Mouse (Mus musculus): ENCODE results near the gene Adh5. TPM values are rescaled to one million over a fixed set of nuclear protein-coding genes. Genes with fewer than 3 reads are reported as not detected.

The Adh5 gene
- polyA plus RNA-seq, 1 experiment from 2014 or later = 237 TPM

GRCm38 (mm10) chr3:138493668-138494067, 50.8 kb downstream of the Adh5 start:
- no peak for ATAC-seq (ENCODE audit: insufficient number of reproducible peaks, insufficient read depth, low FRiP score, low TSS enrichment)
- 85% methylated on average over 3 of the region's 3 CpGs for WGBS
- no peaks in the 10 kb centered on the region for H3K36me3 ChIP-seq

GRCm38 (mm10) chr3:138494565-138494964, 51.7 kb downstream of the Adh5 start:
- 40% methylated on average over 1 of the region's 1 CpGs for WGBS
- Histone ChIP-seq H3K4me2 (replicated peaks) (no peak overlapping the region), H3K27ac (no peak overlapping the region), H3K9me3 (no peaks in the 10 kb centered on the region), H3K4me1 (no peaks in the 10 kb centered on the region), H3K4me3 (no peak overlapping the region), H3K27me3 (no peaks in the 10 kb centered on the region), H3K9ac (no peak overlapping the region), H3K36me3 (no peaks in the 10 kb centered on the region)
- ATAC-seq (ENCODE audit: insufficient number of reproducible peaks, insufficient read depth, low FRiP score, low TSS enrichment) = no peak

More at GRCm38 (mm10) chr3:138493668-138494067, 50.8 kb downstream of the Adh5 start:
- Histone ChIP-seq H3K4me2 (replicated peaks) (no peak overlapping the region), H3K4me3 (no peak overlapping the region), H3K9ac (no peak overlapping the region), H3K27ac (no peak overlapping the region), H3K9me3 (no peaks in the 10 kb centered on the region), H3K27me3 (no peaks in the 10 kb centered on the region), H3K4me1 (no peaks in the 10 kb centered on the region)

- Histone ChIP-seq H3K4me3 (no peak overlapping the region), H3K27ac (no peak overlapping the region), H3K27me3 (no peaks in the 10 kb centered on the region), H3K4me2 (replicated peaks) (no peak overlapping the region), H3K36me3 (no peaks in the 10 kb centered on the region), H3K4me1 (no peaks in the 10 kb centered on the region), H3K9me3 (no peaks in the 10 kb centered on the region), H3K9ac (no peak overlapping the region)
- WGBS = 82% methylated on average over 11 of the region's 11 CpGs
- ATAC-seq (ENCODE audit: insufficient number of reproducible peaks, insufficient read depth, low FRiP score, low TSS enrichment) = no peak
Observed at GRCm38 (mm10) chr3:138495166-138496145, 52.6 kb downstream of the Adh5 start.

- no peaks in the 10 kb centered on the region for H3K36me3 ChIP-seq
- H3K4me1 ChIP-seq = no peaks in the 10 kb centered on the region
- no peak for ATAC-seq (ENCODE audit: insufficient number of reproducible peaks, insufficient read depth, low FRiP score, low TSS enrichment)
- H3K4me3 ChIP-seq = no peak overlapping the region
- WGBS = 61% methylated on average over 4 of the region's 4 CpGs
- H3K27me3 ChIP-seq = no peaks in the 10 kb centered on the region
- no peak overlapping the region for H3K4me2 ChIP-seq (replicated peaks)
- no peak overlapping the region for H3K27ac ChIP-seq
- H3K9ac ChIP-seq = no peak overlapping the region
- no peaks in the 10 kb centered on the region for H3K9me3 ChIP-seq
Observed at GRCm38 (mm10) chr3:138498731-138499130, 55.8 kb downstream of the Adh5 start.

- no peak overlapping the region; the same call in 1 of the 2 replicates for H3K9ac ChIP-seq
- ATAC-seq (ENCODE audit: insufficient number of reproducible peaks, insufficient read depth, low FRiP score, low TSS enrichment) = no peak
Observed at GRCm38 (mm10) chr3:138499854-138500740, 57.2 kb downstream of the Adh5 start.

GRCm38 (mm10) chr3:138503754-138504153, 60.9 kb downstream of the Adh5 start:
- Histone ChIP-seq H3K27me3 (no peaks in the 10 kb centered on the region), H3K4me2 (replicated peaks) (no peak overlapping the region), H3K9ac (no peak overlapping the region), H3K27ac (no peak overlapping the region), H3K4me1 (no peaks in the 10 kb centered on the region), H3K36me3 (no peaks in the 10 kb centered on the region), H3K9me3 (no peaks in the 10 kb centered on the region), H3K4me3 (no peak overlapping the region)
- 87% methylated on average over 11 of the region's 11 CpGs for WGBS
- ATAC-seq (ENCODE audit: insufficient number of reproducible peaks, insufficient read depth, low FRiP score, low TSS enrichment) = no peak

More at GRCm38 (mm10) chr3:138499854-138500740, 57.2 kb downstream of the Adh5 start:
- H3K27ac ChIP-seq = no peak overlapping the region
- no peaks in the 10 kb centered on the region for H3K27me3 ChIP-seq
- 63% methylated on average over 15 of the region's 15 CpGs for WGBS
- no peak overlapping the region for H3K4me3 ChIP-seq
- H3K4me2 ChIP-seq (replicated peaks) = no peak overlapping the region
- H3K4me1 ChIP-seq = no peaks in the 10 kb centered on the region
- no peaks in the 10 kb centered on the region for H3K36me3 ChIP-seq
- no peaks in the 10 kb centered on the region for H3K9me3 ChIP-seq

Other genes with a start within 250 kb of the Adh5 start
- gene 4930579F01Rik, start 249.3 kb upstream of the Adh5 start, polyA plus RNA-seq (2016; fragmentation: Nextera tagmentation; extraction: Ambion mirVana) = 0.10 and 0.29 TPM in 2 replicates
- 0.39 and 0.82 TPM in 2 replicates for gene Adh7, start 225.3 kb upstream of the Adh5 start, polyA plus RNA-seq (2016; fragmentation: Nextera tagmentation; extraction: Ambion mirVana)
- gene Adh1, start 182.1 kb upstream of the Adh5 start, polyA plus RNA-seq (2016; fragmentation: Nextera tagmentation; extraction: Ambion mirVana) = 0.58 and 0.90 TPM in 2 replicates
- gene Adh6a, start 129.8 kb upstream of the Adh5 start, polyA plus RNA-seq (2016; fragmentation: Nextera tagmentation; extraction: Ambion mirVana) = not detected in 2 replicates
- 0.29 and 0.47 TPM in 2 replicates for gene Adh6b, start 101.3 kb upstream of the Adh5 start, polyA plus RNA-seq (2016; fragmentation: Nextera tagmentation; extraction: Ambion mirVana)
- gene Adh4, start 27.6 kb upstream of the Adh5 start, polyA plus RNA-seq (2016; fragmentation: Nextera tagmentation; extraction: Ambion mirVana) = not detected in 2 replicates
- 43.9 and 46.6 TPM in 2 replicates for gene Metap1, start 46.4 kb downstream of the Adh5 start, polyA plus RNA-seq (2016; fragmentation: Nextera tagmentation; extraction: Ambion mirVana)
- 369 and 406 TPM in 2 replicates for gene Eif4e, start 83.1 kb downstream of the Adh5 start, polyA plus RNA-seq (2016; fragmentation: Nextera tagmentation; extraction: Ambion mirVana)